Mouse (Mus musculus): Measurements from ENCODE around the gene Efna5. TPM values are rescaled to one million over a fixed set of nuclear protein-coding genes. Genes with fewer than 3 reads are reported as not detected.

Efna5 gene
- polyA plus RNA-seq, 1 experiment from 2014 or later, result 59.7 TPM

DNA sequence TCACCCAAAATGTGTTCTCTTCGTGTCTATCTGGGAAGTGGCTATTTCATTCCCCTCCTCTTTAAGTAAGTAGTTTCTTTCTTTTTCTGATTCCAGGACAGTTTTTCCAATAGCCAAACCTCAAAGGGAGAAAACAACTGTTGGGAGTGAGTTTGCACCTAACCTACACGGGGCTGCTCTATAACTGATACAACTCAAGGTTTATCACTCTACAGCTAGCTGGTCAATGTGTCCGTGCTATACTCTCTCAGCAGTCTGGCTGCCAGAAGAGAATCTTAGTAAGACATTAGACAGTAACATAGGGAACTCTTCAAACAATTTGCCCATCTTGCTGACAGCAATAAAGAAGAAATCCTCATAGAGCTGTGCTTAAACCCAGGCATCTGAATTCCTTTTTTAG, 130.5 kb downstream of the Efna5 start:
- Histone ChIP-seq H3K27me3 (ENCODE audit: control insufficient read depth, insufficient read depth, low read depth, low read length) (no peaks in the 10 kb centered on the region), H3K9ac (ENCODE audit: low read depth, low read length) (no peak overlapping the region), H3K27ac (ENCODE audit: low read length) (no peak overlapping the region), H3K4me1 (ENCODE audit: control insufficient read depth, insufficient read depth, low read length) (peaks cover 6% of the 10 kb centered on the region; the same call in 1 of the 2 replicates), H3K36me3 (ENCODE audit: control insufficient read depth, insufficient read depth, low read length) (no peaks in the 10 kb centered on the region), H3K4me3 (ENCODE audit: low read depth, low read length) (no peak overlapping the region), H3K4me2 (ENCODE audit: low read length) (no peak overlapping the region), H3K9me3 (replicated peaks; ENCODE audit: control insufficient read depth, low read length, poor library complexity, severe bottlenecking) (no peaks in the 10 kb centered on the region)
- WGBS, result 80% methylated on average over 3 of the region's 3 CpGs
- no peak for ATAC-seq

GRCm38 (mm10) chr17:62748803-62749619, 132.1 kb downstream of the Efna5 start:
- no peak for ATAC-seq
- 67% methylated on average over 16 of the region's 16 CpGs for WGBS

GRCm38 (mm10) chr17:62747381-62747780, 133.7 kb downstream of the Efna5 start:
- H3K27me3 ChIP-seq (ENCODE audit: control insufficient read depth, insufficient read depth, low read depth, low read length), result no peaks in the 10 kb centered on the region
- no peak overlapping the region for H3K9ac ChIP-seq (ENCODE audit: low read depth, low read length)
- H3K9me3 ChIP-seq (replicated peaks; ENCODE audit: control insufficient read depth, low read length, poor library complexity, severe bottlenecking), result no peaks in the 10 kb centered on the region
- H3K4me1 ChIP-seq (ENCODE audit: control insufficient read depth, insufficient read depth, low read length), result peaks cover 6% of the 10 kb centered on the region; the same call in 1 of the 2 replicates
- H3K4me3 ChIP-seq (ENCODE audit: low read depth, low read length), result no peak overlapping the region
- H3K4me2 ChIP-seq (ENCODE audit: low read length), result no peak overlapping the region
- H3K36me3 ChIP-seq (ENCODE audit: control insufficient read depth, insufficient read depth, low read length), result no peaks in the 10 kb centered on the region
- no peak for ATAC-seq
- no peak overlapping the region for H3K27ac ChIP-seq (ENCODE audit: low read length)
- WGBS, result 70% methylated on average over 8 of the region's 8 CpGs

More at GRCm38 (mm10) chr17:62748803-62749619, 132.1 kb downstream of the Efna5 start:
- no peak overlapping the region for H3K9ac ChIP-seq (ENCODE audit: low read depth, low read length)
- H3K4me3 ChIP-seq (ENCODE audit: low read depth, low read length), result no peak overlapping the region
- peaks cover 6% of the 10 kb centered on the region; the same call in 1 of the 2 replicates for H3K4me1 ChIP-seq (ENCODE audit: control insufficient read depth, insufficient read depth, low read length)
- no peaks in the 10 kb centered on the region for H3K27me3 ChIP-seq (ENCODE audit: control insufficient read depth, insufficient read depth, low read depth, low read length)
- H3K9me3 ChIP-seq (replicated peaks; ENCODE audit: control insufficient read depth, low read length, poor library complexity, severe bottlenecking), result no peaks in the 10 kb centered on the region
- H3K36me3 ChIP-seq (ENCODE audit: control insufficient read depth, insufficient read depth, low read length), result no peaks in the 10 kb centered on the region
- no peak overlapping the region for H3K4me2 ChIP-seq (ENCODE audit: low read length)
- H3K27ac ChIP-seq (ENCODE audit: low read length), result no peak overlapping the region

DNA sequence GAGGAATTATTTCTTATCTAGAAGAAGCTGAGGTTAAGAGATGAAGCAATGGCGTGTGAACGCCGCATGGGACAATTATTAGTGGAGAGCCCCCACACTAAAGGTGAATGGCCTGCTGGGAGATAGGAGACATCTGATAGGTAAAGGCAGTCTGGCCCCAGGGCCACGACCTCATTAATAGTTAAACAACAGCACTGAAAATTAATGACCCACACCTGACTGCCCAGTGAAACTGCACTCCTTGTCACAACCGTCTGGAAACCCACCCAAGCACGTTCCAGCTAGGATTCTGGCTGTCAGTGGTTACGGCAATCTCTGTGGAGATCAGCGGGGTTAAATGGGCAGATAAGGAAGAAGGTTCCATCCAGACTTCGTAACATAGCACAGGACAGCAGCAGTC, 134.3 kb downstream of the Efna5 start:
- Histone ChIP-seq H3K36me3 (ENCODE audit: control insufficient read depth, insufficient read depth, low read length) (no peaks in the 10 kb centered on the region), H3K9ac (ENCODE audit: low read depth, low read length) (no peak overlapping the region), H3K27me3 (ENCODE audit: control insufficient read depth, insufficient read depth, low read depth, low read length) (no peaks in the 10 kb centered on the region), H3K9me3 (replicated peaks; ENCODE audit: control insufficient read depth, low read length, poor library complexity, severe bottlenecking) (no peaks in the 10 kb centered on the region), H3K4me1 (ENCODE audit: control insufficient read depth, insufficient read depth, low read length) (peaks cover 6% of the 10 kb centered on the region; the same call in 1 of the 2 replicates), H3K4me2 (ENCODE audit: low read length) (no peak overlapping the region), H3K27ac (ENCODE audit: low read length) (no peak overlapping the region), H3K4me3 (ENCODE audit: low read depth, low read length) (no peak overlapping the region)
- WGBS, result 84% methylated on average over 9 of the region's 9 CpGs
- 0 out of 2 replicates have a peak, but pooled peaks have one; percentile 3 for ATAC-seq

GRCm38 (mm10) chr17:62745286-62745685, 135.8 kb downstream of the Efna5 start:
- Histone ChIP-seq H3K4me1 (ENCODE audit: control insufficient read depth, insufficient read depth, low read length) (peaks cover 6% of the 10 kb centered on the region; the same call in 1 of the 2 replicates), H3K9ac (ENCODE audit: low read depth, low read length) (no peak overlapping the region), H3K27me3 (ENCODE audit: control insufficient read depth, insufficient read depth, low read depth, low read length) (no peaks in the 10 kb centered on the region), H3K36me3 (ENCODE audit: control insufficient read depth, insufficient read depth, low read length) (no peaks in the 10 kb centered on the region), H3K27ac (ENCODE audit: low read length) (no peak overlapping the region), H3K4me2 (ENCODE audit: low read length) (no peak overlapping the region), H3K9me3 (replicated peaks; ENCODE audit: control insufficient read depth, low read length, poor library complexity, severe bottlenecking) (no peaks in the 10 kb centered on the region), H3K4me3 (ENCODE audit: low read depth, low read length) (no peak overlapping the region)
- 93% methylated on average over 4 of the region's 4 CpGs for WGBS
- ATAC-seq, result no peak

DNA sequence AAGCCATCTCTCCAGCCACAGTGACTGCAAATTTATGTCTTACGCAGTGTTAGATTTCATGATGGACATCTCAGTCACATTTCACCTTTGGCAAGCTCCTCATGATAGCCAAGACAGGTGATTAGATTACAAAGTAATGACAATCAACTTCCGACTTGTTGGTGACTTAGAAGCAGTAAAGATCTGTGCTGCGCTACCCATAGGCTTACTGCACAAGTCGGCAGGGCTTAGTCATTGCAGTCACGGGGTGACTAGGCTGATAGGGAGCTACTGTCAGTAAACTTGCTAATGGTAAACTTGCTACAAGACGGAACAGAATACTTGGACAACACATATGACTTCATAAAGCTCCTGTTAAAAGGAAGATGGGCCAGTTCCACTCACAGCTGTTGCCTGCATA, 136.9 kb downstream of the Efna5 start:
- no peaks in the 10 kb centered on the region for H3K27me3 ChIP-seq (ENCODE audit: control insufficient read depth, insufficient read depth, low read depth, low read length)
- no peak overlapping the region for H3K9ac ChIP-seq (ENCODE audit: low read depth, low read length)
- no peak overlapping the region for H3K4me3 ChIP-seq (ENCODE audit: low read depth, low read length)
- ATAC-seq, result no peak
- no peak overlapping the region for H3K4me2 ChIP-seq (ENCODE audit: low read length)
- H3K9me3 ChIP-seq (replicated peaks; ENCODE audit: control insufficient read depth, low read length, poor library complexity, severe bottlenecking), result no peaks in the 10 kb centered on the region
- no peaks in the 10 kb centered on the region for H3K36me3 ChIP-seq (ENCODE audit: control insufficient read depth, insufficient read depth, low read length)
- 87% methylated on average over 6 of the region's 6 CpGs for WGBS
- H3K4me1 ChIP-seq (ENCODE audit: control insufficient read depth, insufficient read depth, low read length), result peaks cover 9% of the 10 kb centered on the region
- H3K27ac ChIP-seq (ENCODE audit: low read length), result no peak overlapping the region

GRCm38 (mm10) chr17:62741702-62742101, 139.4 kb downstream of the Efna5 start:
- no peak overlapping the region for H3K27ac ChIP-seq (ENCODE audit: low read length)
- H3K9ac ChIP-seq (ENCODE audit: low read depth, low read length), result no peak overlapping the region
- peaks cover 6% of the 10 kb centered on the region for H3K4me1 ChIP-seq (ENCODE audit: control insufficient read depth, insufficient read depth, low read length)
- no peaks in the 10 kb centered on the region for H3K27me3 ChIP-seq (ENCODE audit: control insufficient read depth, insufficient read depth, low read depth, low read length)
- H3K36me3 ChIP-seq (ENCODE audit: control insufficient read depth, insufficient read depth, low read length), result no peaks in the 10 kb centered on the region
- H3K4me2 ChIP-seq (ENCODE audit: low read length), result no peak overlapping the region
- H3K4me3 ChIP-seq (ENCODE audit: low read depth, low read length), result no peak overlapping the region
- 81% methylated on average over 5 of the region's 5 CpGs for WGBS
- ATAC-seq, result no peak
- no peaks in the 10 kb centered on the region for H3K9me3 ChIP-seq (replicated peaks; ENCODE audit: control insufficient read depth, low read length, poor library complexity, severe bottlenecking)

DNA sequence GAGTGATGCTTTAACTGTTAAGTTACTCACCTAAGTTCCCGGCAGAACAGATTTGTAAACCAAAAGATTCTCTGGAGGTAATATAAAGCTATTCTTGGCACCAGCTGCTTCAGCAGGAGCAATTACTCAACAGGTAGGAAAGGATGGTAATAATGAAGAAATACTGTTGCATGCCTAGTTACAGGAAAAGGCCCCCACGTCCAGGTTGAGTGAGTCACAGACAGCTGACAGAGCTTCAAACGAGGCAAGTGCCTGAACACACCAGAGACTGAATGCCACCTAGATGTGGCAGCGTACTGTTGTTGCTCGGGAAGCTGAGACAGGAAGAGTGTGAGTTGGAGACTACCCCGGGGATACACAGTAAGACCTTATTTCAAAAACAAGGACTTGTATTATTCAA, 140.1 kb downstream of the Efna5 start:
- peaks cover 8% of the 10 kb centered on the region for H3K4me1 ChIP-seq (ENCODE audit: control insufficient read depth, insufficient read depth, low read length)
- no peak overlapping the region for H3K27ac ChIP-seq (ENCODE audit: low read length)
- ATAC-seq, result no peak
- H3K36me3 ChIP-seq (ENCODE audit: control insufficient read depth, insufficient read depth, low read length), result no peaks in the 10 kb centered on the region
- no peaks in the 10 kb centered on the region for H3K27me3 ChIP-seq (ENCODE audit: control insufficient read depth, insufficient read depth, low read depth, low read length)
- H3K4me3 ChIP-seq (ENCODE audit: low read depth, low read length), result no peak overlapping the region
- no peak overlapping the region for H3K4me2 ChIP-seq (ENCODE audit: low read length)
- 79% methylated on average over 6 of the region's 6 CpGs for WGBS
- H3K9me3 ChIP-seq (replicated peaks; ENCODE audit: control insufficient read depth, low read length, poor library complexity, severe bottlenecking), result no peaks in the 10 kb centered on the region
- H3K9ac ChIP-seq (ENCODE audit: low read depth, low read length), result no peak overlapping the region

DNA sequence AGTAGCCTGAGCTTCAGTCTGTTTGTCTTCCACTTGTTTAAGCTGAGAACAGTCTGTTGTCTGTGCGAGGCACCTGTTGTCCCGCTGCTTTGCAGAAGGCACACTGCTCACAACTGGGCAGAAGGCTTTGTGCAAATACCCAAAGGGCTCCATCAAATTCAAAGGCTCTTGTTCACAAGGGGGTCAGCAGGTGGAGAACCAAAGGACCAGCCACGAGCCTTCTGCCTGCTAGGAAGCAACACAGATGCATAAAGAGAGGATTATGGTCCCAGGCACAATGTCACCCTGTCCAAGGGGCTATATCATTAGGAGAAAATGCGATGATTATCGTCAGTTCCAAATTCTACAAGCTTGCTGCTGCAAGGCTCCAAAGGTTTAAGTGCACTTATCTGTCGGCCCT, 141.1 kb downstream of the Efna5 start:
- H3K9ac ChIP-seq (ENCODE audit: low read depth, low read length), result no peak overlapping the region
- no peaks in the 10 kb centered on the region for H3K9me3 ChIP-seq (replicated peaks; ENCODE audit: control insufficient read depth, low read length, poor library complexity, severe bottlenecking)
- no peak overlapping the region for H3K4me3 ChIP-seq (ENCODE audit: low read depth, low read length)
- H3K4me2 ChIP-seq (ENCODE audit: low read length), result no peak overlapping the region
- ATAC-seq, result peak; percentile 31; the same call in 1 of the 2 replicates
- H3K36me3 ChIP-seq (ENCODE audit: control insufficient read depth, insufficient read depth, low read length), result no peaks in the 10 kb centered on the region
- H3K27me3 ChIP-seq (ENCODE audit: control insufficient read depth, insufficient read depth, low read depth, low read length), result no peaks in the 10 kb centered on the region
- peaks cover 16% of the 10 kb centered on the region for H3K4me1 ChIP-seq (ENCODE audit: control insufficient read depth, insufficient read depth, low read length)
- 14% methylated on average over 6 of the region's 6 CpGs for WGBS
- 0 out of 2 replicates have a peak overlapping the region, but pooled peaks have one; percentile 46 for H3K27ac ChIP-seq (ENCODE audit: low read length)
